Mouse (Mus musculus): ENCODE results near the gene Rapgef4.

The Rapgef4 gene

GRCm38 (mm10) chr2:72148647-72149046 is 167.6 kb downstream of the Rapgef4 start:
- no peak for DNase-seq (ENCODE audit: low read depth, low spot score)

- DNase-seq (ENCODE audit: low read depth, low spot score): peak; percentile 66
Measured at GRCm38 (mm10) chr2:72149059-72149458, 168.0 kb downstream of the Rapgef4 start.

- no peak for DNase-seq (ENCODE audit: low read depth, low spot score)
Measured at GRCm38 (mm10) chr2:72151792-72152554, 170.9 kb downstream of the Rapgef4 start.

GRCm38 (mm10) chr2:72152746-72153145 is 171.7 kb downstream of the Rapgef4 start:
- no peak for DNase-seq (ENCODE audit: low read depth, low spot score)

GRCm38 (mm10) chr2:72153851-72154250 is 172.8 kb downstream of the Rapgef4 start:
- no peak for DNase-seq (ENCODE audit: low read depth, low spot score)

GRCm38 (mm10) chr2:72155102-72155773 is 174.2 kb downstream of the Rapgef4 start:
- peak; percentile 25 for DNase-seq (ENCODE audit: low read depth, low spot score)

- DNase-seq (ENCODE audit: low read depth, low spot score): no peak
Measured at GRCm38 (mm10) chr2:72156484-72156883, 175.4 kb downstream of the Rapgef4 start.

GRCm38 (mm10) chr2:72157561-72157960 is 176.5 kb downstream of the Rapgef4 start:
- no peak for DNase-seq (ENCODE audit: low read depth, low spot score)

- no peak for DNase-seq (ENCODE audit: low read depth, low spot score)
Measured at GRCm38 (mm10) chr2:72158045-72158444, 177.0 kb downstream of the Rapgef4 start.

GRCm38 (mm10) chr2:72158691-72159225 is 177.7 kb downstream of the Rapgef4 start:
- DNase-seq (ENCODE audit: low read depth, low spot score): no peak

GRCm38 (mm10) chr2:72159281-72159680 is 178.2 kb downstream of the Rapgef4 start:
- DNase-seq (ENCODE audit: low read depth, low spot score): no peak

- no peak for DNase-seq (ENCODE audit: low read depth, low spot score)
Measured at GRCm38 (mm10) chr2:72165136-72165854, 184.3 kb downstream of the Rapgef4 start.

GRCm38 (mm10) chr2:72169451-72170100 is 188.5 kb downstream of the Rapgef4 start:
- no peak for DNase-seq (ENCODE audit: low read depth, low spot score)

GRCm38 (mm10) chr2:72170546-72170945 is 189.5 kb downstream of the Rapgef4 start:
- no peak for DNase-seq (ENCODE audit: low read depth, low spot score)

- DNase-seq (ENCODE audit: low read depth, low spot score): no peak
Measured at GRCm38 (mm10) chr2:72171204-72171603, 190.2 kb downstream of the Rapgef4 start.

GRCm38 (mm10) chr2:72173010-72173409 is 192.0 kb downstream of the Rapgef4 start:
- no peak for DNase-seq (ENCODE audit: low read depth, low spot score)

GRCm38 (mm10) chr2:72173844-72174243 is 192.8 kb downstream of the Rapgef4 start:
- DNase-seq (ENCODE audit: low read depth, low spot score): no peak

GRCm38 (mm10) chr2:72175536-72175935 is 194.5 kb downstream of the Rapgef4 start:
- no peak for DNase-seq (ENCODE audit: low read depth, low spot score)

- DNase-seq (ENCODE audit: low read depth, low spot score): no peak
Measured at GRCm38 (mm10) chr2:72175971-72176370, 194.9 kb downstream of the Rapgef4 start.

GRCm38 (mm10) chr2:72177214-72178023 is 196.4 kb downstream of the Rapgef4 start:
- DNase-seq (ENCODE audit: low read depth, low spot score): no peak

- no peak for DNase-seq (ENCODE audit: low read depth, low spot score)
Measured at GRCm38 (mm10) chr2:72178025-72178424, 197.0 kb downstream of the Rapgef4 start.

Data from forelimb bud, embryonic 11.5 days (tissue).